Mouse (Mus musculus): ENCODE data around the gene Tmprss13.

DNA sequence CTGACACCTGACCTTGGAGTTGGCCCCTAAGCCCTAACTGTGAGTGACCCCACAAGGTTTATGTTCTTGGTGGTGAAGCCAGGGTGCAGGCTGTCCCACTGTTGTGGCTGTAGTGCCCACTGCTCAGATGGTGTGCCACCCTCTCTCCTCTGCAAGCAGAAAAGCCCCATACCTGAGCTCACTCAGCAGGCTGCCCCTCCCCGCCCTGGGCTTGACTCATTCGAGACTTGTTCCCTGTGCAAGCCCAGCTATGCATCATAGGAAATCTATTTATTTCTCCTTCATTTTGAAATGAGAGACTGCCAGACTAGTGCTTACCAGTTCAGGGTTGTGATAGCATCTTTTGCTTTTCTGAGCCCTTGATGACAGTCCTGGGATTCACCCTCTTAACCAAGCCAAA, 18.5 kb downstream of the Tmprss13 start:
- TF ChIP-seq CTCF (IDR thresholded peaks at IDR 0.05; ENCODE audit: control insufficient read depth, insufficient read depth, low read length): no peak
- no peak for TF ChIP-seq POLR2A (IDR thresholded peaks at IDR 0.05; ENCODE audit: borderline replicate concordance, control insufficient read depth, low read depth, low read length)
